Mouse (Mus musculus) urinary bladder, postnatal 14 days (tissue): ENCODE data around the gene Gm49353.
A peak's percentile ranks its signal among the peaks of the same experiment; 100 is the strongest.

Source experiments
- DNase-seq: peaks from one replicate; pipeline ENCODE4 v3.0.0; 2021; ENCODE audit warnings: low spot score

Gm49353 gene

GRCm38 (mm10) chr10:29198642-29199041, at the start of gene Gm49353:
Gm49353 (plus strand) TSS chr10:29198954.
- DNase-seq = no peak

- no peak for DNase-seq
Observed at GRCm38 (mm10) chr10:29155304-29155703, 43.5 kb upstream of the Gm49353 start.

- no peak for DNase-seq
Observed at GRCm38 (mm10) chr10:29161664-29162063, 37.1 kb upstream of the Gm49353 start.

- DNase-seq = no peak
Observed at GRCm38 (mm10) chr10:29173778-29174177, 25.0 kb upstream of the Gm49353 start.

DNA sequence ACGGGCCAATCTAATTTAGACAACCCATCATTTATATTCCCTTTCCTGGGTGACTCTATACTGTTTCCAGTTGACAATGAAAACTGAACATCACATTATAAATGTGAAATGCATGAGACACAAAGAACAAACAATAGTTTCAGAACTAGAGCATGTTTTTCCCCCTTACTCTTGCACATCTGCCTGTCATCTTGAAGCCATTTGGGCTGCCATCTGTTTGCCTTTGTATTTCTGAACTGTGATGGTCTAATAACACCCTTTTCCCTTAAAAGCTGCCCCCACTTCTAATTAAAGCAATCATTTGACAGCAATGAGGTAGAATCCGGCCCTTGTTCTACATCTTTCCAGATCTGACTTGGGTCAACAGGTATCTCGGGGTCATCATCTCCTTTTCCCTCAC, 23.1 kb upstream of the Gm49353 start:
- DNase-seq = no peak

DNA sequence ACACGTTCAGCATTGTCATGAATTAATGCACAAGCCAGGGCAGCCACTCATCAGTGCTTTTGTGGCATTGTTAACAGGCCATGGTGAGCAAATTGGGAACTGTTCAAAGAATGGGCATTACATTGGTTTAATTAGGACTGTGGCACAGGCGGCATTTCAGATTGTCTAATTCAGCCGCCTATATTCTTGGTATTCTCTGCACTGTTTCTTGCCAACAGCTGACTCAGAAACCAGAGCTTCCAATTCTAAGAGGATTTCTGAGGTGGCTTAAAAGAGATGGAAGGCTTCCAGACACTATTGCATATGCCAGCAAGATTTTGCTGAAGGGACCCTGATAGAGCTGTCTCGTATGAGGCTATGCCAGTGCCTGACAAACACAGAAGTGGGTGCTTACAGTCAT, 21.9 kb upstream of the Gm49353 start:
- no peak for DNase-seq

GRCm38 (mm10) chr10:29178003-29178402, 20.8 kb upstream of the Gm49353 start:
- no peak for DNase-seq

DNA sequence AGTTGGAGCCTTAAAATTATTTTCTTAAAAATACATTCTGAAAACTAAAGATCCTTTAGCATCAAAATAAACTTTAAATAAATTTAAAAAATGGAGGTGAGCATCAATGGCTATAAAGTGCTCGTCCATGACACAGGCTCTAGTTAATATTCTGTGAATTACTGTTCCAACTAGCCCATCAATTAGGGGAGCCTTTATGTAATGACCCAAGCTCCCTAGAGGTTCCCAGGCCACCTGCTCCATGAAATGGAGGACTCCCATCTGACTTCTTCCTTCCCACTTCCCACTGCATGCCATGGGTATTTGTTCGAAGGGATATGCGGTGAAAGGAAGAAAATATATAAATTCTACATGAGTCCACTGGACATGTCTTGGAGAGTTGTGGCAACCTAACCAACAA, 18.5 kb upstream of the Gm49353 start:
- DNase-seq = no peak

DNA sequence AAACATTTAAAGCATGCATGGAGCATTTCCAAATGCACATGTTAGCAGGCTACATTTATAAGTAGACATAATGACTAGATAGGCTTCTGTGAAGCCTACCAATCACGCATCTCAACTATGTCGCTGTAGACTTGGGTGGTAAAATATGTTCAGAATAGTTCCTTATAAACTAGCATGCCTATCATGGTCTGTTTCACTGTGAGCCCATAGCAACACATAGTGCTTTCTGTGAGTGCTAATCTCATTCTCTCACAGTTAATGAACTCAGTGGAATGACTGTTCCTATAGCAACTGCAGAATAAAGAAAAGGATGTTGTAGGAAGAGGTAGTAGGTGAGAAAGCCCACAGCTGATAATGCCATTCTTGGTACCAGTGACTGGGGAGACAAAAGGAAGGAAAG, 17.7 kb upstream of the Gm49353 start:
- DNase-seq = no peak

DNA sequence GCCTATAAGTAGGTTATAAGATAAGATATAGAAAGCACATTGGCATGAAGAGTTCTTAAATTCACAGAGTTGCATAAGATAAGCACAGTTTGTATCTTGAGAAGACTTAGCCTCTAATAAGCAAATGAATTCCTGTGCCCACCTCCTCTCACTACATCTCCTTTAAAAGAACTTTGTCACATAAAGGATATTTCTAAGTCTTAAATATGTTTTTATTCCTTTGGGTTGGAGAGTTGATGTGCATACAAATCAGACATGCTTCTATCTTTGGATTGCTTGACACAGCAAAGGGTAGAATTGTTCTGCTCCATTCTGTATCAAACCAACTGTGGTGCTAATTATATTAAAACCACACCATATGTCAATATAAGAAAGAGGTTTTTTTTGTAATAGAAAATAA, 5.0 kb upstream of the Gm49353 start:
- DNase-seq = no peak

DNA sequence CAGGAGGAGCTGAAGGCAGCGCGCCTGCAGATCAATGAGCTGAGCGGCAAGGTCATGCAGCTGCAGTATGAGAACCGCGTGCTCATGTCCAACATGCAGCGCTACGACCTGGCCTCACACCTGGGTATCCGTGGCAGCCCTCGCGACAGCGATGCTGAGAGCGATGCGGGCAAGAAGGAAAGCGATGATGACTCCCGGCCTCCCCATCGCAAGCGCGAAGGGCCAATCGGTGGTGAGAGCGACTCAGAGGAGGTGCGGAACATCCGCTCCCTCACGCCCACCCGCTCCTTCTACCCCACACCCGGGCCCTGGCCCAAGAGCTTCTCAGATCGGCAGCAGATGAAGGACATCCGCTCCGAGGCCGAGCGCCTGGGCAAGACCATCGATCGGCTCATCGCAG, 1.9 kb upstream of the Gm49353 start:
- no peak for DNase-seq

GRCm38 (mm10) chr10:29199835-29200234, 1.1 kb downstream of the Gm49353 start:
- no peak for DNase-seq

GRCm38 (mm10) chr10:29200609-29201008, 1.9 kb downstream of the Gm49353 start:
- DNase-seq = no peak

- no peak for DNase-seq
Observed at GRCm38 (mm10) chr10:29206730-29207129, 8.0 kb downstream of the Gm49353 start.

GRCm38 (mm10) chr10:29208735-29209134, 10.0 kb downstream of the Gm49353 start:
- no peak for DNase-seq

DNA sequence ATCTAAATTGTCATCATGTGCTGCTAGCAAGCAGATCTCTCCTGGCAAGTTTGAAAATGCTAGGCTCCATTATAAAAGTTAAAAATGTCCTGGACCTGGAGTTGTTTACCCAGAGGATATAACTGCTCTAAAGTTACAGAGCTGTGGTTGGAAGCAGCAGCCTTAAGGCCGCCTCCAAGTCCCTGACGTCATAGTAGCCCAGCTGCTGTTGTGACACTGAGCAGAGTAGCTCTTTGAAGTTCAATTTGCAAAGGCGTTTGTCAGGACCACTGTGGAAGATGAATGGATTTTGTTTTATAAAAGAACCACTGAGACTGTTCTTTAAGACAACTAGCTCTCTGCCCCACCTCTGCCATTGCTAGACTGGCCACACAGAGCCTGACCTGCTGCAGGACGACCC, 12.7 kb downstream of the Gm49353 start, which contains the start of gene 9330159F19Rik:
Gene 9330159F19Rik, plus strand, starts transcription at position 154 of the 400 bp plus-strand sequence.
- peak; percentile 52 for DNase-seq

- DNase-seq = no peak
Observed at GRCm38 (mm10) chr10:29213534-29214100, 14.9 kb downstream of the Gm49353 start.

- no peak for DNase-seq
Observed at GRCm38 (mm10) chr10:29216957-29217356, 18.2 kb downstream of the Gm49353 start.

GRCm38 (mm10) chr10:29217451-29217850, 18.7 kb downstream of the Gm49353 start:
- no peak for DNase-seq

- no peak for DNase-seq
Observed at GRCm38 (mm10) chr10:29225329-29225728, 26.6 kb downstream of the Gm49353 start.

GRCm38 (mm10) chr10:29231208-29231607, 32.5 kb downstream of the Gm49353 start:
- DNase-seq = no peak
